In the genomic region with DNA sequence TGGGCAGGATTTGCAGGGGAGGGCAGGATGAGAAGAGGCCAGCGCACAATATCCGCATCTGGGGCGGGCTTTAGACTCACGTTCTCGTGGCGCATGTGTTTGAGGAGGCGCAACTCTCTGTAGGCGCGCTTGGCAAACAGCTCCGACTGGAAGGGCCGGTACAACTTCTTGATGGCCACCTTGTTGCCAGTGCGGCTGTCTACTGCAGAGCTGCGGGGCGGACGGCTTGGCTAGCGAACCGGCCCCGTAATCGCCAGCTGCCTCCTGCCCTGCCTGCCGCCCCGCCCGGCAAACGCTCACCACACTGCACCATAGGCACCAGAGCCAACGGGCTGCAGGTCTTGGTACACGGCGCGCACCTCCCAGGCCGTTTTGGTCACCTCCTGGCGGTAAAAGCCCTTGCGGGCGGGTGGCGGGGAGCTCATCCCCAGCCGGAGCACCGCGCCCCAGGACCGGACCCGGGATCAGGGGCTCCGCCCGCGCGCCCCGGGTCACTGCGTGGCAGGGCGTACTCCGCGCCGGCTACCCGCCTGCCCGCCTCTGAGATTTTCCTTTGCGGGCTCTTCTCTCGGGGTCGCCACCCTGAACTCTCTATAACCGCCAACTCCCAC, we compare ENCODE assay signal across 8 mouse cellular contexts. TPM values are rescaled to one million over a fixed set of nuclear protein-coding genes. Genes with fewer than 3 reads are reported as not detected.
A peak's percentile ranks its signal among the peaks of the same experiment; 100 is the strongest.
DNase-seq lines count a peak whose midpoint lies in the region; ATAC-seq and TF ChIP-seq lines count a peak whose summit lies in the region.

No protein-coding gene starts in this region.

- TF ChIP-seq POLR2A in spleen, adult 2 months (IDR thresholded peaks at IDR 0.05; ENCODE audit: low read depth, low read length), result no peak
- peak; percentile 69; the same call in 1 of the 2 replicates for TF ChIP-seq POLR2A in lung, adult 2 months (IDR thresholded peaks at IDR 0.05; ENCODE audit: borderline replicate concordance, extremely low read depth, low read depth, low read length)

- WGBS in spleen, adult 2 months, result 1% methylated on average over 53 of the region's 53 CpGs
- WGBS in embryonic facial prominence, embryonic 10.5 days, result under 1% methylated on average over 53 of the region's 53 CpGs
- WGBS in heart, embryonic 10.5 days, result under 1% methylated on average over 53 of the region's 53 CpGs
- under 1% methylated on average over 52 of the region's 53 CpGs for WGBS in kidney, embryonic 14.5 days
- WGBS in lung, adult 2 months, result under 1% methylated on average over 53 of the region's 53 CpGs

- peaks cover 4% of the 10 kb centered on the region for H3K36me3 ChIP-seq in spleen, adult 2 months (ENCODE audit: control insufficient read depth, insufficient read depth, low read length)
- H3K36me3 ChIP-seq in embryonic facial prominence, embryonic 10.5 days (replicated peaks), result peaks cover 25% of the 10 kb centered on the region
- H3K36me3 ChIP-seq in heart, embryonic 10.5 days, result peaks cover 7% of the 10 kb centered on the region; the same call in 1 of the 2 replicates
- no peaks in the 10 kb centered on the region for H3K36me3 ChIP-seq in kidney, embryonic 14.5 days (ENCODE audit: control insufficient read depth, insufficient read depth, low read length)

- peak overlapping the region; percentile 40; the same call in 1 of the 2 replicates for H3K4me3 ChIP-seq in spleen, adult 2 months (ENCODE audit: extremely low read depth, insufficient read depth, insufficient read length)
- peak overlapping the region; percentile 79 for H3K4me3 ChIP-seq in embryonic facial prominence, embryonic 10.5 days
- H3K4me3 ChIP-seq in heart, embryonic 10.5 days, result peak overlapping the region; percentile 67
- peak overlapping the region; percentile 60 for H3K4me3 ChIP-seq in kidney, embryonic 14.5 days (ENCODE audit: low read length)
- peak overlapping the region; percentile 88 for H3K4me3 ChIP-seq in lung, adult 2 months (replicated peaks; ENCODE audit: extremely low read depth, low read depth, low read length)

- peak overlapping the region; percentile 96 for H3K4me2 ChIP-seq in kidney, embryonic 14.5 days (replicated peaks; ENCODE audit: low read depth, low read length)

- no peak for TF ChIP-seq CTCF in spleen, adult 2 months (IDR thresholded peaks at IDR 0.05; ENCODE audit: extremely low read depth, insufficient read depth, insufficient read length, insufficient replicate concordance)
- TF ChIP-seq CTCF in lung, adult 2 months (IDR thresholded peaks at IDR 0.05; ENCODE audit: insufficient read depth, low read length), result no peak

- H3K4me1 ChIP-seq in spleen, adult 2 months (ENCODE audit: control insufficient read depth, insufficient read depth, insufficient read length), result peaks cover 21% of the 10 kb centered on the region
- H3K4me1 ChIP-seq in embryonic facial prominence, embryonic 10.5 days, result peaks cover 46% of the 10 kb centered on the region
- H3K4me1 ChIP-seq in heart, embryonic 10.5 days, result peaks cover 46% of the 10 kb centered on the region
- H3K4me1 ChIP-seq in kidney, embryonic 14.5 days (ENCODE audit: control insufficient read depth, insufficient read depth, low read length), result peaks cover 28% of the 10 kb centered on the region
- H3K4me1 ChIP-seq in lung, adult 2 months (ENCODE audit: control insufficient read depth, insufficient read depth, low read length), result peaks cover 14% of the 10 kb centered on the region

- peak overlapping the region; percentile 68 for H3K9ac ChIP-seq in kidney, embryonic 14.5 days (ENCODE audit: low read depth, low read length)

- H3K27ac ChIP-seq in spleen, adult 2 months (ENCODE audit: insufficient read depth, low read length), result no peak overlapping the region
- H3K27ac ChIP-seq in embryonic facial prominence, embryonic 10.5 days (replicated peaks), result peak overlapping the region; percentile 83
- H3K27ac ChIP-seq in heart, embryonic 10.5 days, result peak overlapping the region; percentile 85
- H3K27ac ChIP-seq in kidney, embryonic 14.5 days (ENCODE audit: low read depth, low read length), result no peak overlapping the region; the same call in 1 of the 2 replicates

- no peaks in the 10 kb centered on the region for H3K9me3 ChIP-seq in embryonic facial prominence, embryonic 10.5 days
- H3K9me3 ChIP-seq in heart, embryonic 10.5 days, result no peaks in the 10 kb centered on the region
- no peaks in the 10 kb centered on the region for H3K9me3 ChIP-seq in kidney, embryonic 14.5 days (ENCODE audit: control insufficient read depth, low read length)

- H3K27me3 ChIP-seq in spleen, adult 2 months (ENCODE audit: control insufficient read depth, insufficient read depth, low read length), result peaks cover 13% of the 10 kb centered on the region
- H3K27me3 ChIP-seq in embryonic facial prominence, embryonic 10.5 days (replicated peaks; ENCODE audit: low read depth, poor library complexity, severe bottlenecking), result peaks cover 74% of the 10 kb centered on the region
- H3K27me3 ChIP-seq in heart, embryonic 10.5 days (ENCODE audit: insufficient read depth, poor library complexity, severe bottlenecking), result peaks cover 63% of the 10 kb centered on the region
- H3K27me3 ChIP-seq in kidney, embryonic 14.5 days (ENCODE audit: control insufficient read depth, insufficient read depth, low read length), result peaks cover 7% of the 10 kb centered on the region; the same call in 1 of the 2 replicates

- peak; percentile 13 for ATAC-seq in kidney, embryonic 14.5 days (ENCODE audit: low FRiP score, low TSS enrichment)

- DNase-seq in spleen, adult 2 months (ENCODE audit: low read depth in 1 of 2, low spot score in 2 of 2), result no peak
- DNase-seq in spleen, adult 12 weeks (ENCODE audit: low spot score), result no peak
- peak; percentile 58 for DNase-seq in embryonic facial prominence, embryonic 10.5 days (ENCODE audit: low spot score)
- no peak for DNase-seq in heart, embryonic 10.5 days (ENCODE audit: low spot score)
- DNase-seq in lung, adult 2 months, result peak; percentile 62
- DNase-seq in right cerebral cortex, adult 2 months (ENCODE audit: low spot score in 2 of 2), result peak; percentile 82 to 83
- no peak for DNase-seq in thymus, postnatal 25 days

RNA-seq across cellular contexts. Expression of gene Mapk12, which starts 0.3 kb away (rescaled TPM):
- polyA plus RNA-seq in spleen, adult 2 months (2012; rRNA removed), result 3.7 and 3.9 TPM in 2 replicates
- 16.6 and 19.6 TPM in 2 replicates for polyA plus RNA-seq in embryonic facial prominence, embryonic 10.5 days (2016; fragmentation: Nextera tagmentation; extraction: Ambion mirVana)
- 25.4 and 26.4 TPM in 2 replicates for polyA plus RNA-seq in heart, embryonic 10.5 days (2016; fragmentation: Nextera tagmentation; extraction: Ambion mirVana)
- 20.8 and 23.4 TPM in 2 replicates for polyA plus RNA-seq in kidney, embryonic 14.5 days (2014; fragmentation: Nextera tagmentation; extraction: Ambion mirVana)
- polyA plus RNA-seq in lung, adult 2 months (2012; rRNA removed), result 28.2 and 32.2 TPM in 2 replicates

RNA-seq across cellular contexts. Expression of gene Mapk11, which starts 9.3 kb away (rescaled TPM):
- 29.0 and 35.1 TPM in 2 replicates for polyA plus RNA-seq in spleen, adult 2 months (2012; rRNA removed)
- polyA plus RNA-seq in embryonic facial prominence, embryonic 10.5 days (2016; fragmentation: Nextera tagmentation; extraction: Ambion mirVana), result 16.1 and 20.6 TPM in 2 replicates
- 4.2 and 4.8 TPM in 2 replicates for polyA plus RNA-seq in heart, embryonic 10.5 days (2016; fragmentation: Nextera tagmentation; extraction: Ambion mirVana)
- 8.4 and 14.8 TPM in 2 replicates for polyA plus RNA-seq in kidney, embryonic 14.5 days (2014; fragmentation: Nextera tagmentation; extraction: Ambion mirVana)
- polyA plus RNA-seq in lung, adult 2 months (2012; rRNA removed), result 13.7 and 14.0 TPM in 2 replicates

RNA-seq across cellular contexts. Expression of gene Hdac10, which starts 11.7 kb away (rescaled TPM):
- 76.2 and 86.8 TPM in 2 replicates for polyA plus RNA-seq in spleen, adult 2 months (2012; rRNA removed)
- polyA plus RNA-seq in embryonic facial prominence, embryonic 10.5 days (2016; fragmentation: Nextera tagmentation; extraction: Ambion mirVana), result 15.9 and 16.1 TPM in 2 replicates
- 18.5 and 19.0 TPM in 2 replicates for polyA plus RNA-seq in heart, embryonic 10.5 days (2016; fragmentation: Nextera tagmentation; extraction: Ambion mirVana)
- 9.2 and 12.9 TPM in 2 replicates for polyA plus RNA-seq in kidney, embryonic 14.5 days (2014; fragmentation: Nextera tagmentation; extraction: Ambion mirVana)
- polyA plus RNA-seq in lung, adult 2 months (2012; rRNA removed), result 39.8 and 46.9 TPM in 2 replicates

RNA-seq across cellular contexts. Expression of gene Tubgcp6, which starts 17.2 kb away (rescaled TPM):
- 38.4 and 45.1 TPM in 2 replicates for polyA plus RNA-seq in spleen, adult 2 months (2012; rRNA removed)
- 25.9 and 28.8 TPM in 2 replicates for polyA plus RNA-seq in embryonic facial prominence, embryonic 10.5 days (2016; fragmentation: Nextera tagmentation; extraction: Ambion mirVana)
- 15.4 and 17.1 TPM in 2 replicates for polyA plus RNA-seq in heart, embryonic 10.5 days (2016; fragmentation: Nextera tagmentation; extraction: Ambion mirVana)
- 10.9 and 21.0 TPM in 2 replicates for polyA plus RNA-seq in kidney, embryonic 14.5 days (2014; fragmentation: Nextera tagmentation; extraction: Ambion mirVana)
- 27.1 and 30.3 TPM in 2 replicates for polyA plus RNA-seq in lung, adult 2 months (2012; rRNA removed)

RNA-seq across cellular contexts. Expression of gene Plxnb2, which starts 40.4 kb away (rescaled TPM):
- 89.4 and 96.8 TPM in 2 replicates for polyA plus RNA-seq in spleen, adult 2 months (2012; rRNA removed)
- 146 and 152 TPM in 2 replicates for polyA plus RNA-seq in embryonic facial prominence, embryonic 10.5 days (2016; fragmentation: Nextera tagmentation; extraction: Ambion mirVana)
- 106 and 117 TPM in 2 replicates for polyA plus RNA-seq in heart, embryonic 10.5 days (2016; fragmentation: Nextera tagmentation; extraction: Ambion mirVana)
- polyA plus RNA-seq in kidney, embryonic 14.5 days (2014; fragmentation: Nextera tagmentation; extraction: Ambion mirVana), result 124 and 165 TPM in 2 replicates
- polyA plus RNA-seq in lung, adult 2 months (2012; rRNA removed), result 204 and 210 TPM in 2 replicates

Comparison
In these comparisons a context has a peak if more than half of its experiments do, and no peak if none do; other contexts are left out.
1. DNase-seq: peak in embryonic facial prominence, embryonic 10.5 days (single experiment), lung, adult 2 months (single experiment) and right cerebral cortex, adult 2 months (2 of 2); none in spleen, adult 2 months (0 of 2), spleen, adult 12 weeks (single experiment), heart, embryonic 10.5 days (single experiment) and thymus, postnatal 25 days (single experiment).
2. H3K27ac ChIP-seq: peak in embryonic facial prominence, embryonic 10.5 days (single experiment) and heart, embryonic 10.5 days (single experiment); none in spleen, adult 2 months (single experiment) and kidney, embryonic 14.5 days (single experiment).
3. Peak in every context shown above with its lines, with median percentiles within 50 percentile points of each other: H3K4me3 ChIP-seq.